Mouse (Mus musculus) adrenal gland, postnatal 36 days (tissue): ENCODE measurements at regions not wholly inside any gene's neighbourhood (a gene's known extent, or its start where the extent isn't known, plus 50 kb on each side); places are given as distances from the start of the nearest gene placed in this dataset.

Experiments used
- DNase-seq, 2 experiments: peaks; one replicate each; pipeline ENCODE4 v3.0.0; 2021; ENCODE audit warnings: mixed read lengths in 1 of 2

GRCm38 (mm10) chr1:56583671-56584070 lies 53.6 kb downstream of the Hsfy2 start:
- peak in 1 of 2 experiments; percentile 0 for DNase-seq

GRCm38 (mm10) chr1:56548050-56548449 lies 89.2 kb downstream of the Hsfy2 start:
- no peak for DNase-seq

- no peak for DNase-seq
These were observed 106.4 kb downstream of the Hsfy2 start for GRCm38 (mm10) chr1:56530801-56531200.
